Mouse (Mus musculus): ENCODE measurements around the gene Gjb3.

GRCm38 (mm10) chr4:127358018-127358417 lies 27.4 kb upstream of the Gjb3 start, which contains the start of gene Gjb5:
- TF ChIP-seq GATA1 (IDR thresholded peaks at IDR 0.05; ENCODE audit: low read depth, low read length), result no peak
- TF ChIP-seq E2F4 (IDR thresholded peaks at IDR 0.05; ENCODE audit: borderline replicate concordance, low read depth, low read length), result no peak
- TF ChIP-seq POLR2A (IDR thresholded peaks at IDR 0.05; ENCODE audit: control insufficient read depth in 1 of 2, insufficient read depth in 1 of 2, low read depth in 1 of 2, low read length in 2 of 2, poor library complexity in 1 of 2), result no peak
- no peak for TF ChIP-seq RAD21 (IDR thresholded peaks at IDR 0.05; ENCODE audit: low read depth, low read length)
